Mouse (Mus musculus): ENCODE results near the gene Cd5.

DNA sequence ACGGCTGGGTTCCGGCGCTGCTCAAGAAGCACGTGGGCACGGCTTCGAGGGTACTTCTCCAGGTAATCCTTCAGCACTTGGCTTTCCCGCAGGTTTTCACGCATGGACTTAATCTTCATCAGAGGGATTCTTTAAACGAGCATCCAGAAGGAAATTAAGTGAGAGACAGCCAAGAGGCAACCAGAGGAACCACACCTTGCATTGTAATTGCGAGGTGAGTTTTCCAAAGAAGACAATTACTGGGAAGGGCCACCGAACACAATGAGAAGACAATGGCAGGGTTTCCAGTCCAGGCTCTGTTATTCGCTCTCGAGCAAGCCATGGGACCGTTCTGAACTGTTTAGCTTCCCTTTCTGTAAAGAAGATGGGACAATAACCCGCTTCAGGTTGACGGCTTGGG, 62.1 kb downstream of the Cd5 start:
- TF ChIP-seq POLR2A (IDR thresholded peaks at IDR 0.05; ENCODE audit: extremely low read depth, insufficient read depth, low read length), result no peak
- TF ChIP-seq CTCF (IDR thresholded peaks at IDR 0.05; ENCODE audit: low read depth, low read length), result no peak
